Mouse (Mus musculus) hindbrain, embryonic 13.5 days (tissue): ENCODE measurements around the gene Acot7. TPM values are rescaled to one million over a fixed set of nuclear protein-coding genes. Genes with fewer than 3 reads are reported as not detected.

ENCODE experiments used
- ATAC-seq: fragments of 200-750 bp; cut with Nextera tagmentation; 2 replicates; pipeline ENCODE4 v1.8.0; 2017; ENCODE audit warnings: moderate TSS enrichment; ENCODE audit not compliant: low FRiP score
- H3K27ac ChIP-seq: fragments of 300-500 bp; sonication (generic); 2 replicates; pipeline ENCODE4 v1.5.1; 2015; ENCODE audit warnings: inconsistent platforms, mild to moderate bottlenecking, moderate library complexity
- H3K27me3 ChIP-seq: fragments of 300-500 bp; sonication (generic); 2 replicates; pipeline ENCODE4 v1.6.1; 2015; ENCODE audit warnings: mild to moderate bottlenecking, inconsistent platforms
- H3K36me3 ChIP-seq: fragments of 300-500 bp; sonication (generic); 2 replicates; pipeline ENCODE4 v1.6.1; 2015; ENCODE audit warnings: mild to moderate bottlenecking, inconsistent platforms
- H3K4me1 ChIP-seq: fragments of 300-500 bp; sonication (generic); replicated peaks from 2 replicates; pipeline ENCODE4 v1.6.1; 2015; ENCODE audit warnings: inconsistent platforms
- H3K4me2 ChIP-seq: fragments of 300-500 bp; sonication (generic); 2 replicates; pipeline ENCODE4 v1.6.1; 2015; ENCODE audit warnings: inconsistent platforms, mild to moderate bottlenecking, moderate library complexity
- H3K4me3 ChIP-seq: fragments of 300-500 bp; sonication (generic); 2 replicates; pipeline ENCODE4 v1.5.1; 2015; ENCODE audit warnings: mild to moderate bottlenecking, inconsistent platforms
- H3K9ac ChIP-seq: fragments of 300-500 bp; sonication (generic); 2 replicates; pipeline ENCODE4 v1.6.1; 2015; ENCODE audit warnings: mild to moderate bottlenecking, inconsistent platforms
- H3K9me3 ChIP-seq: fragments of 300-500 bp; sonication (generic); 2 replicates; pipeline ENCODE4 v1.6.1; 2016; ENCODE audit warnings: inconsistent platforms
- WGBS: fragments of 180-500 bp; shearing (Covaris S2); methylation state at CpG from one replicate; pipeline ENCODE4 v1.1.7; 2015; 5-methylcytosine and 5-hydroxymethylcytosine counted together
- polyA plus RNA-seq: library from polyadenylated mRNA; unstranded; fragments of >200 nt; fragmentation: Nextera tagmentation; extraction: Ambion mirVana; gene quantifications from 2 replicates; pipeline ENCODE4 v1.2.1, GENCODE M21; 2015

Acot7 gene
- polyA plus RNA-seq, 1 experiment from 2014 or later = 269 TPM

- Histone ChIP-seq H3K4me2 (peak overlapping the region; percentile 61), H3K9me3 (no peaks in the 10 kb centered on the region), H3K36me3 (no peaks in the 10 kb centered on the region), H3K4me3 (peak overlapping the region; percentile 40), H3K27ac (no peak overlapping the region), H3K27me3 (peaks cover 76% of the 10 kb centered on the region), H3K9ac (peak overlapping the region; percentile 49; the same call in 1 of the 2 replicates), H3K4me1 (peaks cover 9% of the 10 kb centered on the region)
- 3% methylated on average over 51 of the region's 51 CpGs for WGBS
- peak; percentile 64 for ATAC-seq
Measured at GRCm38 (mm10) chr4:152138497-152139260, 39.3 kb upstream of the Acot7 start.

GRCm38 (mm10) chr4:152140441-152140840 is 37.5 kb upstream of the Acot7 start:
- H3K27me3 ChIP-seq = peaks cover 64% of the 10 kb centered on the region
- no peak overlapping the region for H3K27ac ChIP-seq
- H3K9me3 ChIP-seq = no peaks in the 10 kb centered on the region
- H3K4me2 ChIP-seq = no peak overlapping the region
- no peak for ATAC-seq
- no peak overlapping the region for H3K9ac ChIP-seq
- H3K4me1 ChIP-seq = peaks cover 9% of the 10 kb centered on the region
- H3K4me3 ChIP-seq = no peak overlapping the region
- WGBS = 36% methylated on average over 6 of the region's 6 CpGs
- H3K36me3 ChIP-seq = no peaks in the 10 kb centered on the region

GRCm38 (mm10) chr4:152141521-152142135 is 36.3 kb upstream of the Acot7 start:
- H3K9me3 ChIP-seq = no peaks in the 10 kb centered on the region
- ATAC-seq = no peak
- peaks cover 9% of the 10 kb centered on the region for H3K4me1 ChIP-seq
- peaks cover 65% of the 10 kb centered on the region for H3K27me3 ChIP-seq
- no peak overlapping the region for H3K4me2 ChIP-seq
- H3K36me3 ChIP-seq = no peaks in the 10 kb centered on the region
- H3K9ac ChIP-seq = no peak overlapping the region
- H3K27ac ChIP-seq = no peak overlapping the region
- no peak overlapping the region for H3K4me3 ChIP-seq
- 54% methylated on average over 8 of the region's 8 CpGs for WGBS

DNA sequence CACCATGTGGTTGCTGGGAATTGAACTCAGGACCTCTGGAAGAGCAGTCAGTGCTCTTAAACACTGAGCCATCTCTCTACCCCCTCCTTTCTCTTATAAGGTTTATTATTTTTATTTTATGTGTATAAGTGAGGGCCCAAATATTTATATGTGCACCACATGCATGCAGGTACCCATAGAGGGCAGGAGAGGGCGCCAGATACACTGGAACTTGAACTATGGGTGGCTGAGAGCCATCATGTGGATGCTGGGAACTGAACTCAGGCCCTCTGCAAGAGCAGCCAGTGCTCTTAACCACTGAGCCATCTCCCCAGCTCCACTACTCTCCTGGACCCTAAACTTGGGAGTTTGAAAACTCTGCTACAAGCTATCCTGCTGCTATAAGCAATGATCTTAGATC is 34.3 kb upstream of the Acot7 start:
- H3K4me3 ChIP-seq = no peak overlapping the region
- H3K27me3 ChIP-seq = peaks cover 62% of the 10 kb centered on the region
- H3K9me3 ChIP-seq = no peaks in the 10 kb centered on the region
- 25% methylated on average over 1 of the region's 1 CpGs for WGBS
- no peak overlapping the region for H3K4me2 ChIP-seq
- H3K27ac ChIP-seq = no peak overlapping the region
- H3K36me3 ChIP-seq = no peaks in the 10 kb centered on the region
- H3K9ac ChIP-seq = no peak overlapping the region
- H3K4me1 ChIP-seq = peaks cover 5% of the 10 kb centered on the region
- no peak for ATAC-seq

GRCm38 (mm10) chr4:152145473-152145872 is 32.5 kb upstream of the Acot7 start:
- Histone ChIP-seq H3K9ac (no peak overlapping the region), H3K4me2 (no peak overlapping the region), H3K4me1 (no peaks in the 10 kb centered on the region), H3K27ac (no peak overlapping the region), H3K4me3 (no peak overlapping the region), H3K9me3 (no peaks in the 10 kb centered on the region), H3K27me3 (peaks cover 68% of the 10 kb centered on the region), H3K36me3 (no peaks in the 10 kb centered on the region)
- 78% methylated on average over 10 of the region's 10 CpGs for WGBS
- no peak for ATAC-seq

- Histone ChIP-seq H3K4me1 (no peaks in the 10 kb centered on the region), H3K36me3 (no peaks in the 10 kb centered on the region), H3K27ac (no peak overlapping the region), H3K9me3 (no peaks in the 10 kb centered on the region), H3K4me2 (no peak overlapping the region), H3K4me3 (no peak overlapping the region), H3K9ac (no peak overlapping the region), H3K27me3 (peaks cover 68% of the 10 kb centered on the region)
- ATAC-seq = no peak
- WGBS = 69% methylated on average over 11 of the region's 11 CpGs
Measured at GRCm38 (mm10) chr4:152146033-152146827, 31.7 kb upstream of the Acot7 start.

DNA sequence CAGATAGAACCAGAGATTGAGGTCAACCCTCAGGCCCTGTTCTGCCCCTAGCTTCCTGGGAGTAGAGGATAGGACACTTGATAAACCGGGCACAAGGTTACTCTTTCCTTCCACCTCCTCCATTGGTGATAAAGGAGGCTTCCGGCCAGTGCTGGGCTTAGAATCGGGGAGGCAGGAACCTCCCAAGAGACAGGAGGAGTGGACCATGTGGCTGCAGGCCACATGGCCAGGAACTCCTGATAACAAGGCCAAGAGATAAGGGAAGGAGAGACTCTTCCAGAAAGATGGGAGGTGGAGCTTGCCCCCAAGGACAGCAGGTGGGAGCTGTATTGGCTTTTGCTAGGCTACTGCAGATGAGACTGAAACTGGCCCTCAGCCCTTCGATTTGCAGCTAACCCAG is 27.4 kb upstream of the Acot7 start:
- Histone ChIP-seq H3K36me3 (no peaks in the 10 kb centered on the region), H3K27ac (no peak overlapping the region), H3K4me1 (peaks cover 13% of the 10 kb centered on the region), H3K4me2 (no peak overlapping the region), H3K27me3 (peaks cover 93% of the 10 kb centered on the region), H3K9ac (no peak overlapping the region), H3K4me3 (no peak overlapping the region), H3K9me3 (no peaks in the 10 kb centered on the region)
- ATAC-seq = no peak
- 78% methylated on average over 4 of the region's 4 CpGs for WGBS

- WGBS = 18% methylated on average over 7 of the region's 7 CpGs
- no peak overlapping the region for H3K9ac ChIP-seq
- peaks cover 13% of the 10 kb centered on the region for H3K4me1 ChIP-seq
- peak; percentile 6; the same call in 1 of the 2 replicates for ATAC-seq
- H3K27ac ChIP-seq = no peak overlapping the region
- peak overlapping the region; percentile 34 for H3K4me3 ChIP-seq
- peaks cover 89% of the 10 kb centered on the region for H3K27me3 ChIP-seq
- no peaks in the 10 kb centered on the region for H3K36me3 ChIP-seq
- no peaks in the 10 kb centered on the region for H3K9me3 ChIP-seq
- peak overlapping the region; percentile 50 for H3K4me2 ChIP-seq
Measured at GRCm38 (mm10) chr4:152151451-152151965, 26.4 kb upstream of the Acot7 start.

GRCm38 (mm10) chr4:152151966-152152544 is 25.9 kb upstream of the Acot7 start, which contains the start of gene Espn:
Gene Espn (minus strand): TSS chr4:152152371.
- Histone ChIP-seq H3K36me3 (no peaks in the 10 kb centered on the region), H3K27ac (no peak within 1 kb of the TSS), H3K9ac (no peak within 1 kb of the TSS; the same call in 1 of the 2 replicates), H3K4me2 (peak within 1 kb of the TSS; percentile 50), H3K27me3 (peaks cover 88% of the 10 kb centered on the region), H3K9me3 (no peaks in the 10 kb centered on the region), H3K4me1 (peaks cover 13% of the 10 kb centered on the region), H3K4me3 (peak within 1 kb of the TSS; percentile 34)
- ATAC-seq = peak; percentile 65
- WGBS = under 1% methylated on average over 55 of the region's 57 CpGs

- Histone ChIP-seq H3K36me3 (no peaks in the 10 kb centered on the region), H3K4me2 (peak overlapping the region; percentile 37; the same call in 1 of the 2 replicates), H3K9me3 (no peaks in the 10 kb centered on the region), H3K27me3 (peaks cover 93% of the 10 kb centered on the region), H3K27ac (no peak overlapping the region), H3K4me1 (peaks cover 22% of the 10 kb centered on the region), H3K9ac (0 out of 2 replicates have a peak overlapping the region, but pooled peaks have one; percentile 29), H3K4me3 (no peak overlapping the region; the same call in 1 of the 2 replicates)
- 5% methylated on average over 23 of the region's 23 CpGs for WGBS
- no peak for ATAC-seq
Measured at GRCm38 (mm10) chr4:152153771-152154177, 24.2 kb upstream of the Acot7 start.

DNA sequence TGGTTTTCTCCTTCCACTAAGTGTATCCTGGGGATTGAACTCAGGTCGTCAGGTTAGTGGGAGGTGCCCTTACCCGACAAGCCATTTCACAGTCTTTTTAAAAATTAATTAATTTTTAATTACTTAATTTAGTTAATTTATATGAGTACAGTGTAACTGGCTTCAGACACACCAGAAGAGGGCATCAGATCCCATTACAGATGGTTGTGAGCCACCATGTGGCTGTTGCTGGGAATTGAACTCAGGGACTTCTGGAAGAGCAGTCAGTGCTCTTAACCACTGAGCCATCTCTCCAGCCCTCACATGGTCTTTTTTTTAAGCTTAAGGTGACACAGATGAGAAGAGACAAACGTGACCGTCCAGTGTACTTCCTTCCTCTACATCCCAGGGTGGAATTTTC is 22.9 kb upstream of the Acot7 start:
- Histone ChIP-seq H3K9me3 (no peaks in the 10 kb centered on the region), H3K4me3 (no peak overlapping the region), H3K4me2 (no peak overlapping the region), H3K27me3 (peaks cover 93% of the 10 kb centered on the region), H3K27ac (no peak overlapping the region), H3K9ac (no peak overlapping the region), H3K36me3 (no peaks in the 10 kb centered on the region), H3K4me1 (peaks cover 34% of the 10 kb centered on the region)
- 72% methylated on average over 4 of the region's 4 CpGs for WGBS
- ATAC-seq = no peak
